Mouse (Mus musculus) lung, postnatal 0 days (tissue): Measurements from ENCODE around the gene Adi1.

Source experiments
- CTCF ChIP-seq: IDR thresholded peaks from 2 replicates; pipeline ENCODE4 v1.5.1; 2016; ENCODE audit warnings: antibody characterized with exemption, mild to moderate bottlenecking
- EP300 ChIP-seq: IDR thresholded peaks from 2 replicates; pipeline ENCODE4 v1.6.1; 2016; ENCODE audit warnings: antibody characterized with exemption, mild to moderate bottlenecking, control low read depth

DNA sequence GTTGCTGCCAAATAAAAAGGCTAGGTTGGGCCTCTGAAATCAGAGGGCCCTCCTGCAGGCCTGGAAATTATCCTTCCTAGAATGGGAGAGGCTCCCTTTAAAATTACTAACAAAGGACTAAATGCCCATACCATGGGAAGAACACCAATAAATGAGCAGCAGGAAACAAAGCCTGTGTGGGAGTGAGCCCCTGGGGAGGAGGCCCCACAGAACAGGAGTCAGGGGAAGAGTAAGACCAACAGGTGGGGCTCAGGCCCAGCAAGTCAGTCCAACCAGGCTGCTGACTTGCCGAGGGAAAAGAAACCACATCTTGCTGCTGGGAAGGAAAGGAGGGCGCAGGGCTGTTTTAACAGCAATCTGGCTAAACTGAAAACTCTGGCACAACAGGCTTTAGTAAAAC, 42.0 kb downstream of the Adi1 start:
- no peak for TF ChIP-seq CTCF
- no peak for TF ChIP-seq EP300
